Mouse (Mus musculus) limb, embryonic 10.5 days (tissue): Measurements from ENCODE around the gene Fam118b. TPM values are rescaled to one million over a fixed set of nuclear protein-coding genes. Genes with fewer than 3 reads are reported as not detected.

ENCODE experiments used
- DNase-seq: peaks from one replicate; pipeline ENCODE4 v3.0.0-alpha.2; 2017; ENCODE audit warnings: low spot score
- H3K27ac ChIP-seq: fragments of 300-500 bp; sonication (generic); 2 replicates; pipeline ENCODE4 v1.5.1; 2016; ENCODE audit warnings: mild to moderate bottlenecking
- H3K27me3 ChIP-seq: fragments of 300-500 bp; sonication (generic); 2 replicates; pipeline ENCODE4 v1.6.1; 2016; ENCODE audit warnings: low read depth, mild to moderate bottlenecking; ENCODE audit not compliant: poor library complexity, severe bottlenecking
- H3K36me3 ChIP-seq: fragments of 300-500 bp; sonication (generic); 2 replicates; pipeline ENCODE4 v1.6.1; 2016; ENCODE audit warnings: mild to moderate bottlenecking, moderate library complexity
- H3K4me1 ChIP-seq: fragments of 300-500 bp; sonication (generic); 2 replicates; pipeline ENCODE4 v1.6.1; 2016
- H3K4me3 ChIP-seq: fragments of 300-500 bp; sonication (generic); 2 replicates; pipeline ENCODE4 v1.5.1; 2016; ENCODE audit warnings: mild to moderate bottlenecking, moderate library complexity
- H3K9me3 ChIP-seq: fragments of 300-500 bp; sonication (generic); replicated peaks from 2 replicates; pipeline ENCODE4 v1.6.1; 2016; ENCODE audit warnings: mild to moderate bottlenecking
- WGBS: fragments of 180-500 bp; shearing (Covaris S2); methylation state at CpG from one replicate; pipeline ENCODE4 v1.1.7; 2016; 5-methylcytosine and 5-hydroxymethylcytosine counted together
- polyA plus RNA-seq: library from polyadenylated mRNA; unstranded; fragments of >200 nt; fragmentation: Nextera tagmentation; extraction: Ambion mirVana; gene quantifications from 2 replicates; pipeline ENCODE4 v1.2.1, GENCODE M21; 2016

Fam118b gene
- polyA plus RNA-seq, 1 experiment from 2014 or later = 66.7 TPM

GRCm38 (mm10) chr9:35286351-35286750 lies 18.7 kb upstream of the Fam118b start:
- WGBS = 93% methylated on average over 3 of the region's 3 CpGs
- peak; percentile 23 for DNase-seq
- no peak overlapping the region for H3K27ac ChIP-seq
- H3K4me1 ChIP-seq = peaks cover 64% of the 10 kb centered on the region
- H3K27me3 ChIP-seq = peaks cover 39% of the 10 kb centered on the region
- H3K9me3 ChIP-seq = no peaks in the 10 kb centered on the region
- H3K36me3 ChIP-seq = no peaks in the 10 kb centered on the region
- no peak overlapping the region for H3K4me3 ChIP-seq

GRCm38 (mm10) chr9:35284351-35284750 lies 16.7 kb upstream of the Fam118b start:
- no peak overlapping the region for H3K4me3 ChIP-seq
- peaks cover 39% of the 10 kb centered on the region for H3K27me3 ChIP-seq
- H3K9me3 ChIP-seq = no peaks in the 10 kb centered on the region
- H3K36me3 ChIP-seq = no peaks in the 10 kb centered on the region
- DNase-seq = no peak
- peaks cover 48% of the 10 kb centered on the region for H3K4me1 ChIP-seq
- WGBS = 76% methylated on average over 4 of the region's 4 CpGs
- peak overlapping the region; percentile 77 for H3K27ac ChIP-seq

DNA sequence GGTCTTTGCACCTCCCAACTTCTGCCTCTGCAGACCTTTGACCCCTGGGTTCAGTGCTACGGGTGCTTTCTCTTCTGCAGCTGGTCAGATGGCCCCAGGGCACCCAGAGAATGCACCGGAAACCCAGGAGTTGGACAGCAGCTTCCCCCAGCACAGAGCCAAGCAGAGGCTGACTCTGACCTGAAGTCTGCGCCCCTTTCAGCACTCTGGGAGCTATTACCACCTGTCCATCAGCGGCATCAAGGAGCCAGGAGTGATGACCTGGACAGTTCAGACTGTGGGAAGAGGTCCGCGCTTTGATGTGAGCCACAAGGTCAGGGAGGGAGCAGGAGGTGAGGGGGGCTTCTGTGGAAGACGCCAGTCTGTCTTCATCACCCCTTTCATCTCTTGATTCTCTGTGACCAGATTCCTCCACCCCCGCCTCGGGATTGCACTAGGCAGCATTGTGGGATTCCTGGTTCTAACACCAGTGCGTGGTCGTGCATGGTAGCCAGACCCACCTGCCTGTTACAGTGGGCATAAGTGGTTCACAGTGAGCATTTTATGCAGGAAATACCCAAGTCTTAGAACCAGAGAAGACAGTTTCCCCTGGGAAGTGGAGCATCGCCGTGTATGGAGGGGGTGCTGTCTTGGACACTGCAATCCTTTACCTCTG lies 15.9 kb upstream of the Fam118b start:
- WGBS = 23% methylated on average over 13 of the region's 13 CpGs
- Histone ChIP-seq H3K9me3 (no peaks in the 10 kb centered on the region), H3K27ac (peak overlapping the region; percentile 77), H3K4me3 (no peak overlapping the region), H3K27me3 (peaks cover 36% of the 10 kb centered on the region), H3K36me3 (0 out of 2 replicates have a peak, but pooled peaks cover under 1% of the 10 kb centered on the region), H3K4me1 (peaks cover 39% of the 10 kb centered on the region)
- peak; percentile 63 for DNase-seq

- Histone ChIP-seq H3K27me3 (peaks cover 29% of the 10 kb centered on the region), H3K36me3 (peaks cover 7% of the 10 kb centered on the region), H3K27ac (peak overlapping the region; percentile 77), H3K9me3 (no peaks in the 10 kb centered on the region), H3K4me3 (no peak overlapping the region), H3K4me1 (peaks cover 32% of the 10 kb centered on the region)
- peak; percentile 56 for DNase-seq
- WGBS = 68% methylated on average over 5 of the region's 5 CpGs
Measured at GRCm38 (mm10) chr9:35282851-35283200, 15.2 kb upstream of the Fam118b start.

DNA sequence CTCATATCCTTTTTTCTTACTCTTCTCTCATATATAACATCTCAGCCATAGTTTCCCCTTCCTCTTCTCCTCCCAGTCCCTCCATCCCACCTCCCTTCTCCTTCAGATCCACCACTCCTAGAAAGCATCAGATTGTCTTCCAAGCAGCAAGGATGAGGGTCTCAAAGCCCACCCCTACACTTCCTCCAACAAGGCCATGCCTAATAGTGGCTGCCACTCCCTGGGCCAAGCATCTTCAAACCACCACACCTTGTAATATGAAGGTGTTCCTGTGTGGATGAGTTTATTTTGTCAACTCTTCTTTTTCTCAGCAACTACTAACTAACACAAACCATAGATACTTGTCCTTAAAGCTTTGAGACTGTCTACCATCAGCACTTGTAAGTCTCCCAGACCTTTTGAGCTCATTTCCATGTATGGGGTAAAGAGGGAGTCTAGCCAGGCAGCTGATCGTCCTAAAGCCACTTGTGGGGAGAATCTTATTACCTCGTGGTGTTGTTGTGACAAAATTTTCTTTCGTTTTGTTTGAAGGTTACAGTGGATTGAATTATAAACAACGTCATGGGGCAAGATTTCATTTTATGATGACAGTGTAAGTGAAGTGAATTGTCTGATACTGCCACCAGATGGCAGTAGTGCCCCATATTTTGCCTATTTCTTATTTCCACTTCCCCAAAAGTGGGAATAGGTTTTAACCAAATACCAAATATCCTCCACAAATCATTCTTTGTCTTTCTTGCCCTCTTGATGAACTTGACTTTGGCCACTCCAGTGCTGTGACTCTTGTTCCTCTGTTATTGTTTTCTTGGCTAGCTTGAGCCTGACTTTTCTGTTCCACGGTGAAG lies 14.6 kb upstream of the Fam118b start:
- Histone ChIP-seq H3K4me1 (peaks cover 28% of the 10 kb centered on the region), H3K36me3 (peaks cover 13% of the 10 kb centered on the region), H3K4me3 (no peak overlapping the region), H3K27me3 (peaks cover 23% of the 10 kb centered on the region; the same call in 1 of the 2 replicates), H3K27ac (peak overlapping the region; percentile 77), H3K9me3 (no peaks in the 10 kb centered on the region)
- WGBS = 21% methylated on average over 5 of the region's 5 CpGs
- DNase-seq = peak; percentile 68

GRCm38 (mm10) chr9:35278451-35278850 lies 10.8 kb upstream of the Fam118b start:
- Histone ChIP-seq H3K36me3 (peaks cover 46% of the 10 kb centered on the region), H3K27ac (no peak overlapping the region), H3K27me3 (no peaks in the 10 kb centered on the region), H3K4me3 (no peak overlapping the region), H3K9me3 (no peaks in the 10 kb centered on the region), H3K4me1 (peaks cover 19% of the 10 kb centered on the region)
- no peak for DNase-seq
- WGBS = 93% methylated on average over 4 of the region's 4 CpGs

DNA sequence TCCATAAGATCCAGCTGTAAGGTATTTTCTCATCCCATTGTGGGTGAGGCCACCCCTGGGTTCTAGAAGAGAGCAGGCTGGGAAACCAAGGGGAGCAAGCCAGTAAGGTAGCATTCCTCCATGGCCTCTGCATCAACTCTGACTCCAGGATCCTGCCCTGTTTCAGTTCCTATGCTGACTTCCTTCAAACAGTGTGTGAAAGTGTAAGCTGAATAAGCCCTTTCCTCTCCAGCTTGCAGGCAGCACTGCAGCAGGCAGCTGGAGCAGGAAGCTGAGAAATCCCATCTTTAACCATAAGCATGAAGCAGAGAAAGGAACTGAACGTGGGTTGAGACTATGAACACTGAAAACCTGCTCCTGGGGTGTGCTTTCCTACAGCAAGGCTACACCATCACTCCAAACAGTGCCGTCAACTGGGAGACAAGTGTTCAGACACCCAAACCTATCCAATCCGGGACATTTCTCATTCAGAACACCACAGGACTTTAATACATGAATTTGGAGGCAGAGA lies 10.3 kb upstream of the Fam118b start:
- H3K4me3 ChIP-seq = no peak overlapping the region
- H3K27ac ChIP-seq = no peak overlapping the region
- H3K4me1 ChIP-seq = peaks cover 13% of the 10 kb centered on the region
- no peaks in the 10 kb centered on the region for H3K9me3 ChIP-seq
- peaks cover 52% of the 10 kb centered on the region for H3K36me3 ChIP-seq
- 83% methylated on average over 3 of the region's 3 CpGs for WGBS
- no peak for DNase-seq
- H3K27me3 ChIP-seq = no peaks in the 10 kb centered on the region

DNA sequence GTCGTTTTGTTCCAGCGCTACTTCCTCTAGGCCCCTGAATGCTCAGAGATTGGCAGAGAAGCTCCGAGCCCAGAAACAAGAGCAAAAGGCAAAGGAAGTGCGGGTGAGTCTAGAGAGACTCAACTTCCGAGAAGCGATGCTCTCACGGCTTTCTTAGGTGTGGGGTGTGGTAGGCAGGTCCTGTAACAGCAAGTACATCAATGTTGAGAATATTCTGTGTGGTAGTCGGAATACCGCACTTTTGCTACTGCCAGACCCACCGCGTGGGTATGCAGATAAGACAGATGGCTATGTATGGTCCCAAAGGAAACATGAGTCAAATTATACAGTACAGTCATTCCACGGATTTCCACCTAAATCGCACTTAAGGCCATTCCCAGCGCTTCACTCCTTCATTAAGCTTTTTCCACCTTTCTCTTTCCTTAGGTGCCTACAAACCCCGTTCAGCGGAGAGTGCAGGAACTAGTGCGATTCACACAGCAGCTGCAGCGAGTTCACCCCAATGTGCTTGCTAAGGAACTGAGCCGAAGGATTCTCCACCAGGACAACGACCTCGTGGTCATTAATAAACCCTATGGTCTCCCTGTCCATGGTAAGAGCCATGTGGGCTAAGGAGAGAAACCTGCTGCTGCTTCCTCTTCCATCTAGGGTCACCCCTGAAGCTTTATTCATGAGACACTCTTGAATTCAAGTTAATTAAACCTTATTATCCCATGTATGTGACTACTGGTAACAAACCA lies 541 bp upstream of the Fam118b start:
- Histone ChIP-seq H3K27ac (peak overlapping the region; percentile 90), H3K36me3 (peaks cover 35% of the 10 kb centered on the region), H3K27me3 (no peaks in the 10 kb centered on the region), H3K4me1 (peaks cover 15% of the 10 kb centered on the region), H3K4me3 (peak overlapping the region; percentile 84), H3K9me3 (no peaks in the 10 kb centered on the region)
- 2% methylated on average over 21 of the region's 21 CpGs for WGBS
- DNase-seq = no peak

DNA sequence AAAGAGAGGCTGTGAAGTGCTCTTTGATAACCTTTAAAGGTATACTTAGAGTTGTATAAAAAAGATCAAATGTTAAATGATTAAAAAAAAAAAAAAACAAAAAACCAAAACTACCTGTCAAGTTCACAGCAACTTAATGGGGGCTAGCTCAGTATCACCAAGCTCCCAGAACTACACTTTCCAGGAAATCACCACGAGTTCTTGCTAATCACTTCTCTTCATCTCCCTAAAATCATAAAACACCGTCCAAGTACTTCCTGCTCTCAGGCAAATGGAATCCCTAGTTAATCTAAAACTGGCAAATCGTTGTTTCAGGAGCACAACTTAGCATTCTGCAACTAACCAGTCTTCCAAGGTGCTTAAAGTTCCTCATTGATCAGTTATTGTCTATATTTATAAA lies 3.1 kb downstream of the Fam118b start:
- Histone ChIP-seq H3K4me3 (no peak overlapping the region), H3K4me1 (peaks cover 15% of the 10 kb centered on the region), H3K27ac (no peak overlapping the region), H3K27me3 (no peaks in the 10 kb centered on the region), H3K36me3 (peaks cover 5% of the 10 kb centered on the region), H3K9me3 (no peaks in the 10 kb centered on the region)
- WGBS = 83% methylated on average over 3 of the region's 3 CpGs
- no peak for DNase-seq

- no peaks in the 10 kb centered on the region for H3K27me3 ChIP-seq
- H3K9me3 ChIP-seq = no peaks in the 10 kb centered on the region
- 91% methylated on average over 2 of the region's 2 CpGs for WGBS
- peaks cover 11% of the 10 kb centered on the region for H3K4me1 ChIP-seq
- H3K4me3 ChIP-seq = no peak overlapping the region
- peaks cover 6% of the 10 kb centered on the region; the same call in 1 of the 2 replicates for H3K36me3 ChIP-seq
- H3K27ac ChIP-seq = no peak overlapping the region
- DNase-seq = no peak
Measured at GRCm38 (mm10) chr9:35263431-35263830, 4.2 kb downstream of the Fam118b start.

DNA sequence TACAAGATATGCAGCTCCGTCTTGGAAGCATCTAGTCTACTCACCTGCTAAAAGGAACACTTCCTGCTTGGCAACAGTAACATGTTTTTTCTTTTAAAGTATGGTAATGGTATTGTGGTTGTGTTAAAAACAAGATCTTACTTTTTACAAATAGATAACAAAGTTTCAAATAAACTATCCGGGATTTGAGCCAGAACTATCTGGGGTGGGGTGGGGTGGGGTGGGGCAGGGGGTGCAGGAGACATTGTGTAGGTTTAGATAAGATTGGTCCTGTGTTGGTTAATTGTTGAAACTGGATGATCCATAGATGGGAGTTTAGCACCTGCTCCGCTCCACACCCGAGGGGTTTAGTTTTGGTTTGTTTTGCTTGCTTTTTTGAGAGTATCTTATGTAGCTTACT lies 5.2 kb downstream of the Fam118b start:
- H3K36me3 ChIP-seq = peaks cover 10% of the 10 kb centered on the region; the same call in 1 of the 2 replicates
- H3K4me3 ChIP-seq = no peak overlapping the region
- no peak overlapping the region for H3K27ac ChIP-seq
- H3K9me3 ChIP-seq = no peaks in the 10 kb centered on the region
- H3K4me1 ChIP-seq = peaks cover 8% of the 10 kb centered on the region
- no peak for DNase-seq
- WGBS = 94% methylated on average over 4 of the region's 4 CpGs
- no peaks in the 10 kb centered on the region for H3K27me3 ChIP-seq

DNA sequence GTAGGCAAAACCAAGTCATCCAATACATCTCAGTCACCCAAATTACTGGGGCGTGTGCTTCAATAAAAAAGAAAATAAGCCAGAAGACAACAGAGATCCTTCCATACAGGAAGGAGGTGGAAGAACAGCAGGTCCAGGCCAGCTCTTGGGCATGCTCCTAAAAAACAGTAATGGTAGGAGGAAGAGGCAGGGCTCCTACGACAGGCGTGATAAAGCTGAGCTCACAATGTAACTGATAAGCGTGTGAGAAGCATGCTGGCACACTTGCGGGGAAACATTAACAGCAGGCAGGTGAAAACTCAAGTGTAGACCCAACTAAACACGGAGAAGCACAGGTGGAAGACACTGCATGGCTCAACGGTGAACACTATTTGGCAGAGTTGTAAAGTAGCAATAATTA lies 10.2 kb downstream of the Fam118b start:
- no peak overlapping the region for H3K4me3 ChIP-seq
- WGBS = 95% methylated on average over 7 of the region's 7 CpGs

More for the DNA sequence above, 10.2 kb downstream of the Fam118b start:
- Histone ChIP-seq H3K27me3 (no peaks in the 10 kb centered on the region), H3K36me3 (peaks cover 10% of the 10 kb centered on the region; the same call in 1 of the 2 replicates), H3K4me1 (no peaks in the 10 kb centered on the region), H3K9me3 (no peaks in the 10 kb centered on the region), H3K27ac (no peak overlapping the region)
- no peak for DNase-seq
